Mouse (Mus musculus): ENCODE data around the gene P2ry13.

Gene P2ry13

GRCm38 (mm10) chr3:59210727-59211126 is at the start of gene P2ry13:
Gene P2ry13 (minus strand): TSS chr3:59210882.
- DNase-seq, result no peak

GRCm38 (mm10) chr3:59257740-59258664 is 47.3 kb upstream of the P2ry13 start:
- DNase-seq, result no peak

DNA sequence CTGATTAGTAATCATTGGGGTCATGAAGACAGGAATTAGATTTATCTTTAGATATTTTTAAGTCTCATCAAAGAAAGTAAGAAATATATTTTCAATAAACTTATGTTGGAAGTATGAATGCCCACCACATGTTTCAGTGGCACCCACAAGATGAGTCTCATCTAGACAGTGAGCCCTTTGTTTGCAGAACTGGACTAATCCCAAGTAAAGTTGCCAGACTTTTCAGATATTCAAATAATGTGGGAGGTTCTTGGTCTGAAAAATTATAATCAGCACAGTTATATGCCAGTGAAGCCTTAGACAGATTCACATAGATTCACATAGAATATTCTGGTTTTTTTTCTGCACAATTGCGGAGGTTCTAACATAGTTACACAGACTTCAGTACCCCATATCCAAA is 39.8 kb upstream of the P2ry13 start:
- DNase-seq, result no peak

GRCm38 (mm10) chr3:59248031-59248430 is 37.3 kb upstream of the P2ry13 start:
- no peak for DNase-seq

- peak; percentile 29 for DNase-seq
These were observed 32.7 kb upstream of the P2ry13 start for GRCm38 (mm10) chr3:59243384-59243783.

DNA sequence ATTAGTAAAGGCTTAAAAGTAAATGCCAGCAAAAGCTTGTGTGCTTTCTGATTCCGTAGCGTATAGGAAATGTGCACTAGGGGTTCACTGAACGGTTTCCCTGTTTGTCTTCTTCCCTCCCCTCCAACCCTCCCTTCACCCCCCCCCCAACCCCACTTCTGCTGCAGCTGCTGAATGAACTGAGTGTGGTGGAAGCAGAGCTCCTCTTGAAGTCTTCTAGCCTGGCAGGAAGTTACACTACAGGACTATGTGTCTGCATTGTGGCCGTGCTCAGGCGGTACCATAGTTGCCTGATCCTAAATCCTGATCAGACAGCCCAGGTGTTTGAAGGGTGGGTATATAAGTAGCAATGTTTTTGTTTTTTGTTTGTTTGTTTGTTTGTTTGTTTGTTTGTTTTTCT is 24.2 kb upstream of the P2ry13 start:
- no peak for DNase-seq

DNA sequence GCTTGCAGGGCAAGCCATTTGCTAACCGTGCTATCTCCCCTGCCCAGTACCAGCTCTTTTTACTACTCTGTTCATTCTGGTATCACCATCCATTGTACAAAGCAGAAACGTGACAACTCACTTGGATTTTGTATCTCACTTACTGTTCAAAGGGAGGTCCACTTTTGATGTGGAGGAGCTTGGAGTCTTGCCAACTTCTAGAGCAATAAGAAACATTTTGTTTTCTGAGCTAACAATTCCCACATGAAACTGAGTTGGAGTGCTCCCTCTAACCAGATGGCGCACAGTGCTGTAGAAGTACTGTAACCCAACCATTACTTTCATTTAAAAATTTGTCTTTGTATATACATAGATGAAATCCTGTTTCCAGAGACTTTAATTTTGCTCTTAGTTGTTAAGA is 20.2 kb upstream of the P2ry13 start:
- no peak for DNase-seq

- no peak for DNase-seq
These were observed 18.3 kb upstream of the P2ry13 start for GRCm38 (mm10) chr3:59228730-59229551.

DNA sequence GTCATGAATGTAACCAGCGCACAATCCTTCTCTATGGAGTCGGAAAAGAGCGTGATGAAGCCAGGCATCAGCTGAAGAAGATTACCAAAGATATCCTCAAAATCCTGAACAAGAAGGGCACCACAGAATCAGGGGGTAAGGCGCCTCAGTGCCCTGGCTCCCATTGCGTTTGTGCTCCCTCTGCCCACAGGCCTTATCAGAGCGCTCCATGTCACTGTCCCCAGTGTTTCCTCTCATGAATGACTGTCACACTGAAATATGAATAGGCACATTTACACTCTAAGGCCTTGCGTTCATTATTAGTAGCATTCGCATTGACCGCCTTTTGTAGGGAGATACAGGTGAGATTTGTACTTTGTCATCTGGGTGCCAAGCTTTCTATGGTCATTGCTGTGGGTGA is 17.0 kb upstream of the P2ry13 start:
- no peak for DNase-seq

GRCm38 (mm10) chr3:59225411-59225810 is 14.7 kb upstream of the P2ry13 start:
- DNase-seq, result no peak

DNA sequence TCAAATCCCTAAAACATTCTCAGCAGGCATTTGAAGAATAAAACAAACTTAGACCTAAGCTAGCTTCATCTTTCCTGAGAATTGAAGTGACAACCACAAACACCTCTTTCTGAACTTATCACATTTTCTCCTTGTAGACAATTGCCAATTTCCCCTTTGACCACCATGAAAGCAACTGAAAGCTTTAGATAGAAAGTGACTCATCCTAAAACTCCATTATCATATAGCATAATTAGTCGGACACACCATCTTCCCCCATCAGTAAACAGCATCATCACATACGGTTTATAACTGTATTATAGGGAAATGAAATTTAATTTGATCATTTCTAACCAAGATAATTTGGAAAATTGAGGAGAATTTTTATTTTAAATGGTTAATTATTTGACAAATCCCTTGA is 11.6 kb upstream of the P2ry13 start:
- DNase-seq, result no peak

DNA sequence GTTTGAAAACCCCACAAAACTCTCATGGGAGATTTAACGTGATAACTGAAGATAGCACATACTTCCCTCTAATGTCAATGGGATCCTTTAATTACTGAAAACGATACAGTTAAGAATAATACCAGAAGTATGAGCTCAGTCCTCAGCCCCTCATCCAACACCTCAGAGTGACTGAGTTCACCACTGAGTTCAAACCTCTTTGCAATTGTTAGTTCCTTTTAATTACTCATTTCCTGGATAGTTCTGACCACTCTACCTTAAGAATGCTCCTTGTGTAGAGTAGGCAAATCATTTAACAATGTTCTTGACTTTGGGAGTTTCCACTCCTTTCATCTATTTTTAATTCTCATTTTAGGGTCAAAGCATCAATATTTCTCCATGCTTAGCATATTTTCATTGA is 8.6 kb upstream of the P2ry13 start:
- DNase-seq, result no peak

GRCm38 (mm10) chr3:59217211-59217610 is 6.5 kb upstream of the P2ry13 start:
- no peak for DNase-seq

DNA sequence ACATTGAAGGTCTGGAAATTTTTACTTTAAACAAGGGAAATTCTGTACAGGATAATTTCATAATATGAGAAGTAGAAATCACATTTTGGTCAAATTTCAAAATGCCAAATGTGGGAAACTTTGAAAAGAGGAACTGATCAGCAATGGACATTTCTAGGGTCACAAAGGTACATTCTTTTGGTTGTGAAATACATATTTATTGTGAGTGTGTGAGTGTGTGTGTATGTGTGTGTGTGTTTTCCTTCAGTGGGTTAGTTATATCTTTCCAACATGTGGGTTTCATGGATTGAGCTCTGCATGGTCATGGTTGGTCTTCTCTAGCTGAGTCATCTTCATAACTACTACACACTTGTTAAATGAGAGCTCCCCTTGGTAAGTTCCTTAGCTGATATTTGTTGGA is 1.7 kb upstream of the P2ry13 start:
- DNase-seq, result no peak

DNA sequence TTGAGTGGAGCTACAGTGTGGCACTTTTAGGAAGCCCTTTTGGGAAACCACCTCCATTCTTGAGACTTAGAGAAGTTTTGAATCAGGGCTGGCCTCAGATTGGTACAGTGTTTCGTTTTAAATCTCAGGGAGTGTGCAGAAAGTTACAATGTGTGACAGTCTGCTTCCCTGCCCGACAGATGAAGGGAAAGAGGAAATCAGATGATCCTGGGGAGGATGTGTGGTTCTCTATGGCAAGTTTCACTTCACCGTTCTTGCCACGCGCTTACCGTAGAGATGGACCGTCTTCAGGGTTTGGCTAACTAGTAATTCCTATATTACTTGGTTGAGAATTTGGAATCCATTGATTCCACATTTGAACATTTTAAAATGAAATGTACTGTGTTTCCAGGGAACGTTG is 1.1 kb upstream of the P2ry13 start:
- DNase-seq, result no peak

DNA sequence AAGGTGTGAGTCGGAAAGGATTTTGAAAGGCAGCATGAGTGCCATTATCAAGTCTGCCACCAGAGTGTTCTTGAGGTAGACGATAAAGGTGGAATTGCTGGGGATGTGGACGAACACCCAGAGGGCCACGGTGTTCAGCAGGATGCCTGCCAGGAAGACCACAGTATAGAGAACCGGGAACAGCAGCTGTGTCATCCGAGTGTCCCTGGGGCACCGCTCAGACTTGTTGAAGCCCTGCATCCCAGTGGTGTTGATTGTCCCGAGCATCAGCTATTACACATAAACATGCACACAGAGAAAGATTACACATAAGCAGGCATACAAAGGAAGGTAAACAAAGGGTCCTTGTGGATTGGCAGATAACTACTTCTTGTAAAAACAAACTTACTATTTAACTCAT is 593 bp downstream of the P2ry13 start:
- no peak for DNase-seq

DNA sequence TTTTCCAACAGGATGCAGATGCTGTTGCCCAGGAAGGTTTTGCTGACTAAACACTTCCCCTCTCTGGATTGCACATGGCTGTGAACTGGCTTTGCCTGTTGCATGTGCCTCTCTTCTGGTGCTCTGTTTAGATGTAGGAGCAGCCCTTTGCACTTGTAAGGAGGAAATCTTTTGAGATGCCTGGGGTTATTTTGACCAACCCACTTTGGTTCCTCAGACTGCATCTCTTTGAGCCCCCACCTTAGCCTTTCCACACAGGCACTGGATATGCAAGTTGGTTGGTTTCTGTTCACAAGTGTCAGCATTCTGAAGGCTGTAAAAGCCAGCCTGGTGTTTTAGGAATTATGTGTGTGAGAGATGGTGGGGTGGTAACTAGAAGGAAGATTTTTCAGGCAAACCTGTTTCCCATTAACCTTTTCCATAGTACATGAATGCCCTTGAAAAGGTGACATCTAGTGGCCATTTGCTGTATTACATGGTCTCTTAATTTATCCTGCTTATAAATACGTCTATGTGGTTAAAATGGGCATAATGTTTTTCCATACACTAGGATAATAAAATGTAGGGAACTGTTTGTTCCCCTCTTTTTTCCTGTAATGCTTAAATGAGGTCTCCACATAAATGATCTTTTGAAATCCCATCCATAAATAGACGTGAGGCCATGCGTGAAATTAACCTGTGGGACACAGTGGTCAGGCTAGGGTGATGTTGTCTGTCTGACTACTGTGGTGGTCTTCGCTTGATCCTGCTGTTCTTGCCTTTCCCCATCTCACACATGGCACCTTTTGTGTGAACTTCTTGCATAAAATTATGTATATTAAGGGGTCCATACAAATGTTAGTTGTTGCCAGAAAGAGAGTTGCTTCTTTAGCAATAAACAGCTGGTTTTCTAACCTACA is 1.8 kb downstream of the P2ry13 start:
- DNase-seq, result peak; percentile 71

- DNase-seq, result no peak
These were observed 4.7 kb downstream of the P2ry13 start for GRCm38 (mm10) chr3:59205941-59206340.

DNA sequence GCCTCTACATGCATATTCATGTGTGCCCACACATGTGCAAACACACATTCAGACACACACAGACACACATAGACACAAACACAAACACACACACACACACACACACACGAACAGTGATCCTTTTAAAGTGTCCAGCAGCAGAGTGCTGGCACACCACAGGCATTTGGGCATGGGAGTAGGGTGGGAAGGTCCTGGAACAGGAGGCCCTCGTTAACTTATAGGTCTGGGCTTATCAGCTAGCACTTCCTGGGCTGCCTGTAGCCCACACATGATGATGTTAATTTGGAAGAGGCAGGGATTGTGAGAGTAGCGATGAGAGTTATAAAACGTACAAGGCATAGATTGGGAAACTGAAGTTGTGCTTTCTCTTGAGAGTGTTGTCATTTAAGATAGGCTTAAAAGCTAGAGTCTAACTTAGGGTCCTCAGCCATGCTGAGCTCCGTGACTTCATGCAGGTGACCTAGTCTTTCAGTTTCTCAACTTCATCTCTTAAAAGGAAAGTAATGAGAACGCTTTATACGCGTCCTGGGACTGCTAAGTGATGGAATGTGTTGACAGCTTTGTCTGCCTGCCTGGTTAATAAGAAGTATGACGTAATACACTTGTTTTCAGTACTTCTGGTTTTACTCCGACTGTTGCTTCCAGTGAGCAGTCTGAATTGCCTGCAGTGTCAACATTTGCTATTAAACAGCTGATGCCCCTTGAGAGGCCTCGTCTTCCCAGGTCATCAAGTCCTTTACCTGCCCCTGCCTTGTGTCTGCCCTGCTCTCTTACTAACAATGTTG is 5.8 kb downstream of the P2ry13 start:
- DNase-seq, result no peak

- DNase-seq, result no peak
These were observed 6.7 kb downstream of the P2ry13 start for GRCm38 (mm10) chr3:59203802-59204520.

- DNase-seq, result no peak
These were observed 13.2 kb downstream of the P2ry13 start for GRCm38 (mm10) chr3:59197329-59197948.
